Mouse (Mus musculus) T-helper 17 cell (primary cell): ENCODE results near the gene Gprin1.
"Not testable (repeated sequence)": the region's sequence is repeated elsewhere in the genome, so short reads cannot be mapped to it uniquely, and the experiment has no call there.

Experiments
- in situ Hi-C, 2 experiments: fragments of 300-600 bp; cut with MboI, MseI; formaldehyde crosslinking; loops; 1 replicate in 1 of 2; 2 replicates in 1 of 2; pipeline ENCODE4 v1.15.1; 2025; ENCODE audit warnings: high pct_unique_total_duplicates in 2 of 2

Gene Gprin1

DNA sequence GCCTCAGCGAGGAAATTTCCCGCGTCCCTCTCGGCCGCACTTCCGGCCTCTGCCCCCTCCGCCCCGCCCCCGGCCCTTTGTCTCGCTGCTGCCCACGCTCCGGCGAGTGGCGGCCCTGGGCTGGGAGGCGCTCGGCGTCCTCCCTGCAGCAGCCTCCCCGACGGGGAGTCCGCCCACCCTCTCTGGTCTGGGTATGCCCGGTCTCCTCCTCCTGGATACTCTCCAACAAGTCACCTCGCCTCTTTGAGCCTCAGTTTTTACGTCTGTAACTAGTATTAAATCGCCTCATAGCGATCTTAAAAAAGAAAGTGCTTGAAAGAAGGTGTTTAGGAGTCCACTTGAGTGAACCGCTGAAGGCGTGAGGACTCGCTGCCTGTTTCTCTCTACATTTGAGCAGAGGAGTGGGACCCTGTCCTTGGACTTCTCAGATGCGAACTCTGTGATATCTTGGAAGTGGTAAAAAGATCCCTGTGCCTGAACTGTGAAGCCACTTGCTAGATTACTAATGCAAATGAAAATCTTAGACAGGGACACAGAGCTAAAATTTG is at the start of gene Gprin1:
TSS of gene Gprin1 (minus strand) at position 11 of the 548 bp plus-strand sequence.
- in situ Hi-C loops, result loop anchor here in 1 of 2 experiments (25.0 kb wide), 1 partner anchor 1012 kb away; no protein-coding TSS in a partner anchor

GRCm38 (mm10) chr13:54798740-54799139 is 49.1 kb upstream of the Gprin1 start:
- in situ Hi-C loops, result loop anchor here (5.0 kb wide), 3 partner anchors 89 to 384 kb away; no protein-coding TSS in a partner anchor

GRCm38 (mm10) chr13:54797861-54798643 is 48.4 kb upstream of the Gprin1 start:
- in situ Hi-C loops, result loop anchor here (5.0 kb wide), 3 partner anchors 89 to 384 kb away; no protein-coding TSS in a partner anchor

GRCm38 (mm10) chr13:54797356-54797755 is 47.7 kb upstream of the Gprin1 start:
- in situ Hi-C loops, result loop anchor here (5.0 kb wide), 3 partner anchors 90 to 385 kb away; no protein-coding TSS in a partner anchor

DNA sequence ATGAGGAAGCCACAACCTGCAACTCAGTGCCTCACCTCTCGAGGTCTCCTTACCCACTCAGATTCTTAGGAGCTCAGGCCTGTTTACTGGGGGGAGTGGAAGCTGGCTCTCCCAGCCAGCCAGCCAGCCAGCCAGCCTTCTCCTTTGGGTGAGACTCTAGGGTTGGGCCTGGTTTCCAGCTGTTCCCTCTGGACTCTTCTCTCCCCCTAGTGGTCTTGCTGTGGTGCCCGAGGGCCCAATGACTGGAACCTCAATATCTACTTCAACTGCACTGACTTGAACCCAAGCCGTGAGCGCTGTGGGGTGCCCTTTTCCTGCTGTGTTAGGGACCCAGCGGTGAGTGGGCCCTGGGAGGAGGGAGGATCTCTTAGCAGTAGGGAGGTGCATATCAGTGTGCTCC is 45.2 kb upstream of the Gprin1 start:
- in situ Hi-C loops, result loop anchor here (5.0 kb wide), 3 partner anchors 92 to 387 kb away; no protein-coding TSS in a partner anchor

- in situ Hi-C loops, result no loop called here
Observed at GRCm38 (mm10) chr13:54794002-54794577, 44.4 kb upstream of the Gprin1 start.

DNA sequence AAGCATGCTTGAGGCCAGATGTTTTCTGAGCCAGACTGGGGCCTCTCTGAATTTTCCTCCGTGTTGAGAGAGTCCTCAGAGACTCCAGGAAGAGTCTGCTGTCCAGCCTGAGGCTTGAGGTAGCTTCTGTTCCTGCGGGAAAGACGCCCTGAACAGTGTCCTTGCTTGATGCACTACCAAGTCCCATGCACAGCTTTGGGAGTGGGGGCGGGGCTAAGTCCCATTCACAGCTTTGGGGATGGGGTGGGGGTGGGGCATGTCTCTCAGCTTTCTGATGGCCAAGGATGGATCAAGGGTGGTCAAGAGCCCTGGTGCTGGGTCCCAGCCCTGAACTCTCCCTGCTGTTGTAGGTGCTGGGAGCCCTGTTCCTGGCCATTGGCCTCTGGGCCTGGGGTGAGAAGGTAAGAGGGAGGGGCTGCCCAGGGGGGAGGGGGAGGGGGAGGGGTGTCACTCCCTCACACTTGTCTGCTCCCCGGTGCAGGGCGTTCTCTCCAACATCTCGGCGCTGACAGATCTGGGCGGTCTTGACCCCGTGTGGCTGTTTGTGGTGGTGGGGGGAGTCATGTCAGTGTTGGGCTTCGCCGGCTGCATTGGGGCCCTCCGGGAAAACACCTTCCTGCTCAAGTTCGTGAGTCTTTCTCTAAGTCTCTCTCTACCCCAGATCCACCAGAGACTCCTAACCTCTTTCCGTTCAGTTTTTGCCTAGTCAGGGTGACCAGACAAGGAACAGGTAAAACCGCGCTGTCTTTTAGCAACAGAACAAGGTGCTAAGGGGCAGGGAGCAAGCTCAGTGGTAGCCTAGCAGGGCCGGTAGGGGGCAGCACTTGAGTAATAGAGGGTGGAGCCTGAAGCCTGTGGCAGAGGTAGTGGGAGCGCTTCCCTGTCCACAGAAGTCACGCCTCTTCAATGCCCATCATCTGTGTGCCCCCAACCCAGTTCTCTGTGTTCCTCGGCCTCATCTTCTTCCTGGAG is 42.9 kb upstream of the Gprin1 start:
- in situ Hi-C loops, result no loop called here

- in situ Hi-C loops, result no loop called here
Observed at GRCm38 (mm10) chr13:54789561-54790397, 40.1 kb upstream of the Gprin1 start.

DNA sequence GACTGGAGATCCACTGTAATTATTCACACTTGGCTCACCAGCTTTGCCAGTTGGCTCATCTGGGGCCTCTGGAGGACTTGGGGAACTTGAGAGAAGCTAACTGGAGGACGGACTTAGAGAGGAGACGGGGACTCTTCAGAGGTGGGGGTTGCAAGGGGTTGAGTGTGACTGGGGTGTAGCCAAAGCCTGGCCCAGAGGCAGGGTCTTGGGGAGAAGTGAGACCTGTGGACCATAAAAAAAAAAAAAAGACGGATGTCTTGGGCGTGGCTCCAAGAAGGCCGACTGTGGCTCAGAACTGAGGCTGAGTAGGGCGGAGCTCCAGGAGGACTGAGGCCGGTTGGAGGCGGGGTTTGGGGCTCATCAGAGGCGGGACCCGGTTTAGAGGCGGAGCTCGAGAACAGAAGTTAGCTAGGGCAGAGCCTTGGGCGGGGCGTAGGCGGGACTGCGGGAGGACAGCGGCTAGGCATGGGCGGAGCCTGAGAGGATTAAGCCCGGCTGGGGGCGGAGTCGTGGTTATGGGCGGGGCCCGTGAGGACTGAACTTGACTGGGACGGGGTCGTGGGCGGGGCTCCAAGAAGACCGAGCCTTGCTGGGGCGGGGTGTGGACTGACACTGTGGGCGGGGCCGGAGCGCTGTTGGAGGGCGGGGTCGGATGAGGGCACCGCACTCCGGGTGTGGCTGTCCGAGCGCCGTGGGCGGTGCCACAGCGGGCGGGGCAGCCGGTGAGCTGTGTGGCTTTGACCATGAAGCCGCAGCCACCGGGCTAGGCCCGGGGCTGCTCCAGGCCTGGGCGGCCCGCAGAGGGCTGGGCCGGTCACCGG is 39.3 kb upstream of the Gprin1 start, which contains the start of gene Tspan17:
TSS of gene Tspan17 (plus strand) at position 638 of the 821 bp plus-strand sequence.
- in situ Hi-C loops, result no loop called here

- in situ Hi-C loops, result not testable (repeated sequence)
Observed at GRCm38 (mm10) chr13:54787591-54787990, 37.9 kb upstream of the Gprin1 start.

GRCm38 (mm10) chr13:54783698-54784097 is 34.0 kb upstream of the Gprin1 start, which contains the start of gene Eif4e1b:
TSS of gene Eif4e1b (plus strand) at chr13:54783998.
- in situ Hi-C loops, result no loop called here

- in situ Hi-C loops, result no loop called here
Observed at GRCm38 (mm10) chr13:54783235-54783634, 33.6 kb upstream of the Gprin1 start.

GRCm38 (mm10) chr13:54781086-54781485 is 31.4 kb upstream of the Gprin1 start:
- in situ Hi-C loops, result no loop called here

GRCm38 (mm10) chr13:54780592-54780991 is 30.9 kb upstream of the Gprin1 start:
- in situ Hi-C loops, result no loop called here

DNA sequence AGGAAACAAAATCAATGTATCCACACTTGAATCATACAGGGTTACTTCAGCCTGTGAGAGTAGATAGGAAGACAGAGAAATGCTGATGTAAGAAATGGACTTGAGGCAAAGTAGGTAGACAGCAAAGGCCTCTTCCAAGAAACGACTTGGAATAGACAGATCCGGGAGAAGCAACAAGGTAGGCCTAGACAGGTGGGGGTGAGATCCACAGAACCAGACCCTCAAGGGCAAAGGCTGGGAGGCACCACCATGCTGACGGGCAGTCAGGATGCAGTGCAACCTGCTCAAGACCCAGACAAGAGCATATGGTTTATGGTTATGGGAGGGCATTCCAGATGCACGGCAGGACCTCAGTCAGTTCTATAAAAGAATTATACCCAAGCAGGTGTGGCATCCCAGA is 17.3 kb upstream of the Gprin1 start:
- in situ Hi-C loops, result no loop called here

- in situ Hi-C loops, result no loop called here
Observed at GRCm38 (mm10) chr13:54766192-54766768, 16.6 kb upstream of the Gprin1 start, which contains the start of gene Sncb. TSS of gene Sncb (minus strand) at chr13:54766595.

- in situ Hi-C loops, result no loop called here
Observed at GRCm38 (mm10) chr13:54765281-54766191, 15.9 kb upstream of the Gprin1 start.

GRCm38 (mm10) chr13:54760906-54761305 is 11.2 kb upstream of the Gprin1 start:
- in situ Hi-C loops, result no loop called here
